Mouse (Mus musculus): ENCODE data around the gene Map2k1. TPM values are rescaled to one million over a fixed set of nuclear protein-coding genes. Genes with fewer than 3 reads are reported as not detected.
"Not testable (repeated sequence)": the region's sequence is repeated elsewhere in the genome, so short reads cannot be mapped to it uniquely, and the experiment has no call there.

The Map2k1 gene
- polyA plus RNA-seq, 1 experiment from 2014 or later = 32.5 TPM

DNA sequence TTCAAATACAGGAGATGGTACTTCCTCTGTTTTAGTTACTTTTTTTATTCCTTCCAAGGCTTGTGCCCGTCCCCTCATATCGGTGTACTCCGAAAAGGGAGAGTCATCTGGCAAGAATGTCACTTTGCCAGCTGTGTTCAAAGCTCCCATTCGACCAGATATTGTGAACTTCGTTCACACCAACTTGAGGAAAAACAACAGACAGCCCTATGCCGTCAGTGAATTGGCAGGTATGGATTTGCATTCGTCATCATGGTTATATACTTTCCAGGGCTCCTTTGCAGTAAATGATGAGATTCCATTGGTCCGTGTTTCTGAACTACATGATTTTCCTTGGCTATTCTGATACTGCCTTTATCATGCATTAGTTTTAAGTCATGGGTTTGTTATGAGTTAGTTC is 78.7 kb downstream of the Map2k1 start:
- DNase-seq (no peak), ATAC-seq (ENCODE audit: low read depth) (no peak)
- peak overlapping the region; percentile 64 for H3K27ac ChIP-seq
- no peaks in the 10 kb centered on the region for H3K9me3 ChIP-seq (replicated peaks)
- peak overlapping the region; percentile 77 for H3K4me2 ChIP-seq
- H3K36me3 ChIP-seq = peaks cover 50% of the 10 kb centered on the region
- H3K4me3 ChIP-seq (replicated peaks) = peak overlapping the region; percentile 89
- no peaks in the 10 kb centered on the region for H3K27me3 ChIP-seq
- H3K4me1 ChIP-seq (replicated peaks) = peaks cover 66% of the 10 kb centered on the region
- peak overlapping the region; percentile 94 for H3K9ac ChIP-seq
- 27% methylated on average over 8 of the region's 8 CpGs for WGBS (ENCODE audit: insufficient replicate concordance)

DNA sequence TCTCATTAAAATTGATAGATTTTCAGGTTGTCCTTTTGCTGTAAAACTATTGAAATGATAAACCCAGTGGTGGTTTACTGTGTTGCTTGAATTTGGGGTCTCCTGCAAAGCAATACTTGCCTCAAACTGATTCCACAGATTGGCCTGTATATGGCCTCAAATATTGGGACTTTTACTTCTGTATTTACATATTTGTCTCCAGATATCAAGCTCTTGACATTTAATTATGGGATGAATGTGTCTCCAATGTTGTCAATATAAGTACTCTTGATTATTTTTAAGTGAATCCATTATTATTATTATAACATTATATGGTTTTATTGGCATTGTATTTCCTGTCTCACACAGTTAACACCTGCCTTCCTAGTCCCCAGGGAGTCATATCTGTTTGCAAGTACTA is 79.1 kb downstream of the Map2k1 start:
- Histone ChIP-seq H3K9me3 (replicated peaks) (no peaks in the 10 kb centered on the region), H3K9ac (peak overlapping the region; percentile 94), H3K4me2 (peak overlapping the region; percentile 77), H3K27me3 (no peaks in the 10 kb centered on the region), H3K4me1 (replicated peaks) (peaks cover 62% of the 10 kb centered on the region), H3K27ac (peak overlapping the region; percentile 64; the same call in 1 of the 2 replicates), H3K4me3 (replicated peaks) (peak overlapping the region; percentile 89), H3K36me3 (peaks cover 51% of the 10 kb centered on the region)
- no peak for DNase-seq
- no peak for ATAC-seq (ENCODE audit: low read depth)

DNA sequence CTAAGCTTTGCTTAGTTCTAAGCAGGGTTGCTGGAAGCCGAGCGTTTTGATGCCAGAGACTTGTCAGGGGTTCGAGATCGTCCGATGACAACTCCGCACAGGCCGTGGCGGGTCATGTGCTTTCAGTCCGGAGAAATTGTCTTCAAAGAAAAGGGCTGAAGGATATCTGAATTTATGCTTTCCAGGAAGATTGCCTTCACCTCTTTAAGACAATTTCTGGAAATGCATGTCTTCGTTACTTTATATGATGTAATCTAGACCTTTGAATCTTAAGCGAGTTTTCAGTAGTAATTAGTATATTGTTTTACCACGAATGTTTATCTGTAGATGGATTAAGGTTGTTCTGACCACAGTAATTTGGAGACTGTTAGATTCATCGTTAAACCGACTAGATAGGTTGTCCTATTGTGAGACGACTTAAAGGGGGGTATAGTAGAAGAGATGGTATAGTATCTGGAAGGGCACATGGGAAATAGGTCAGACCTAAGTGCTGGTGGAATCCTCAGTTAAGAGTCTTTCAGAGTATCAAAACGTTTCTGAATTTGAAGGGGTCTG is 79.7 kb downstream of the Map2k1 start:
- H3K4me3 ChIP-seq (replicated peaks) = peak overlapping the region; percentile 89
- ATAC-seq (ENCODE audit: low read depth) (no peak), DNase-seq (no peak)
- WGBS (ENCODE audit: insufficient replicate concordance) = under 1% methylated on average over 16 of the region's 16 CpGs
- peak overlapping the region; percentile 64 for H3K27ac ChIP-seq
- H3K4me1 ChIP-seq (replicated peaks) = peaks cover 59% of the 10 kb centered on the region
- H3K9ac ChIP-seq = peak overlapping the region; percentile 94
- H3K36me3 ChIP-seq = peaks cover 52% of the 10 kb centered on the region
- H3K9me3 ChIP-seq (replicated peaks) = no peaks in the 10 kb centered on the region
- H3K4me2 ChIP-seq = peak overlapping the region; percentile 77
- no peaks in the 10 kb centered on the region for H3K27me3 ChIP-seq

DNA sequence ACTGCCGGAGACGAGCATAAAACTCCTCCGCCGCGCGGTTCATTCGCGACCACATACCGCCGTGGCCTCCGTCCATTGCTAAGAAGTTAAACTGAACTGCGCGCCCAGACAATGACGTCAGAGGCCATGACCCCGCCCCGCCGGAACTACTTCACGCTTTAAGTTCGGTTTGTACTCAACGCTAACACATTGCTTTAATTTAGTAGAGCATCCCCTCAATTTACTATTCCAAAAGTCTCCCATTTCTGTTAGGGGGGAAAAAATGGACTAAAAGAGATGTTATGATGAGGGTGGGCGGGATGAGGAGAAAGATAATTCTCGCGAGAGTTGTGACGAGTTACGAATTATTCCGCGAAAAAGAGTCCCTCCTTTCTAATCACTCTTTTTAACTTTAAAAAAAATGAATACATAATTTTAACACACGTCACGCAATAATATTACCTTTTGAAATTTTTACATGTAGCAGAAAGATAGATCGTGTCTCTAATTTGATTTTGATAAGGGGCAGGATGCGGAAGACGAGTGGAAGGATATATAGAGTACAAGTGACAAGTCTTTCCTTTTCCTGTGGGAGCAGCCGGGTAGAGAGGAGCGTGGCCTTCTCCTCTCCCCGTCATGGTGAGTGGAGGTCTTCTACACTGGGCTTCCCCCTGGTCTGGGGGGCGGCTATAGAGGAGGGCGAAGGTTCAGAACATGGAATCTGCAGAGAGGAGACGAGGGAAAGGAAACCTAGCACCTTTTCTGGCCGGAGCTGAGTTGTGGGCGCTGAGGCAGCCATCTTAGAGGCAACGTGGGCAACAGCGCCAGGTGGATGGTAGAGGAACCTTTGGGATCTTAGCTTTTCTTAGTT is 80.4 kb downstream of the Map2k1 start, which contains the start of the genes Zwilch and Rpl4:
TSS of gene Zwilch (minus strand) at position 289 of the 850 bp plus-strand sequence.
TSS of gene Rpl4 (plus strand) at position 560 of the 850 bp plus-strand sequence.
- H3K9me3 ChIP-seq (replicated peaks) = no peaks in the 10 kb centered on the region
- DNase-seq (peak; percentile 77), ATAC-seq (ENCODE audit: low read depth) (peak; percentile 77)
- WGBS (ENCODE audit: insufficient replicate concordance) = under 1% methylated on average over 42 of the region's 42 CpGs
- H3K4me3 ChIP-seq (replicated peaks) = peak within 1 kb of the TSS; percentile 89
- no peaks in the 10 kb centered on the region for H3K27me3 ChIP-seq
- peak within 1 kb of the TSS; percentile 75 for H3K27ac ChIP-seq
- H3K9ac ChIP-seq = peak within 1 kb of the TSS; percentile 94
- peaks cover 51% of the 10 kb centered on the region for H3K36me3 ChIP-seq
- peaks cover 52% of the 10 kb centered on the region for H3K4me1 ChIP-seq (replicated peaks)
- H3K4me2 ChIP-seq = peak within 1 kb of the TSS; percentile 77

DNA sequence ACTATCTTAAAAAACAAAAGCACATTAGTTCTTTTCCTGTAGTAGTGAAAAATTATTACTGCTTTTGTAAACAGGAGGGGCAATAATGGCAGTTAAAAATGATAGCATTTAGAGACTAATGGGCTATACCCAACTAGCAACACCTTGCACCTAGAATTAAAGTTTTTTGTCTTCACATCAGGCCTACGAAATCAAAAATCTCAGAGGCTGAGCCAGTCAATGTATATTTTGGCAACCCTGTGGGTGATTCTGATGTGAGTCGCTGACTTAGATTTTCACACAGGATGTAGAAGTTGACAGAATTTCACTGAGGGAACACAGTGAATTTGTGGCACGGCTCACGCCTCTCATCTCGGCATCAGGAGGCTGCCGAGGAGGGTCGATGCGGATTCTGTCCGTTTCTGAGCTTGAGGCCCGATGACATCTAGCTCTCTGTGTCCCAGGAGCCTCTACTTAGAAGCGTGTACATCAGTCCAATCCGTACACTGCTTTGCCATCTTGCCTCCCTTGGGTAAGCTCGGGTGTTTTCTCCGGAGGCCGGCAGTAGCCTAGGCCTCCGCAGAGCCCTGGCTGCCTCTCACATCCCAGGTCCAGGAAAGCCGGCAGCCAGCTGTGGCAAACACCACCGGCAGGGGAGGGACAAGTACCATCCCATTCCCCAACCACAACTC is 81.2 kb downstream of the Map2k1 start:
- H3K9ac ChIP-seq = peak overlapping the region; percentile 94
- peak overlapping the region; percentile 74 for H3K4me2 ChIP-seq
- H3K4me3 ChIP-seq (replicated peaks) = peak overlapping the region; percentile 89
- no peaks in the 10 kb centered on the region for H3K27me3 ChIP-seq
- H3K36me3 ChIP-seq = peaks cover 50% of the 10 kb centered on the region
- WGBS (ENCODE audit: insufficient replicate concordance) = 1% methylated on average over 18 of the region's 18 CpGs
- H3K4me1 ChIP-seq (replicated peaks) = peaks cover 50% of the 10 kb centered on the region
- ATAC-seq (ENCODE audit: low read depth) = peak; percentile 63
- DNase-seq = no peak
- H3K9me3 ChIP-seq (replicated peaks) = no peaks in the 10 kb centered on the region
- peak overlapping the region; percentile 75 for H3K27ac ChIP-seq

DNA sequence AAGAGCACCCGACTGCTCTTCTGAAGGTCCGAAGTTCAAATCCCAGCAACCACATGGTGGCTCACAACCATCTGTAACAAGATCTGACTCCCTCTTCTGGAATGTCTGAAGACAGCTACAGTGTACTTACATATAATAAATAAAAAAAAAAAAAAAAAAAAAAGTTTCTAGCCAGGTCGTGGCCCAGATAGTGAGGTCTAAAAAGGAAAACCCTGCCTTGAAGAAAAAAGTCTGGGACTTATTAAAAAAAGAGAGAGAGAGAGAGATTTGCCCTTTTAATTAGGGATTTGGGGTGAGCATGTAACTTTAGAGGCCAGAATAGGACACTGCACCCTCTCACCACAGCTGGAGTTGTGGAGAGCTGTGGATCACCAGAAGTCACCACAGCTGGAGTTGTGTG is 83.5 kb downstream of the Map2k1 start:
- ATAC-seq (ENCODE audit: low read depth); H3K27me3 ChIP-seq; H3K9me3 ChIP-seq (replicated peaks); DNase-seq; H3K4me3 ChIP-seq (replicated peaks); H3K27ac ChIP-seq; H3K9ac ChIP-seq; H3K4me2 ChIP-seq: not testable (repeated sequence)
- Histone ChIP-seq H3K4me1 (replicated peaks) (peaks cover 28% of the 10 kb centered on the region), H3K36me3 (peaks cover 45% of the 10 kb centered on the region)
- WGBS (ENCODE audit: insufficient replicate concordance) = 80% methylated on average over 3 of the region's 3 CpGs

DNA sequence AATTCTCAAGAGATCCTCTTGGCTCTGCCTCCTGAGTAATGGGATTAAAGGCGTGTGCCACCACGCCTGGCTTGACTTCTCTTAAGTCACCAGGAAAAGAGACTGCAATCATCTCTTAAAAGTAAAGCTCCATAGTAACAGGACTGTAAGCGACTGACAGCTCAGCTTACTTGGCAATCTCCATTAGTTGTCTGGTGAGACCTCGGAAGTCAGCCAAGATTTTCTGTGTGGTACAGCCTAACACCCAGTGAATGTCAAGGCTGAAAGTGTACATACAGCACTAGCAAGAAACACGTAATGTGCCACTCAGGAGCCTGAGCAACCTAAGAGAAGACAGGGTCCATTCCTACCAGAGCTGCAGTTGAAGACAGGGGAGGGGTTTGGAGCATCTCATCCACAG is 93.0 kb downstream of the Map2k1 start:
- Histone ChIP-seq H3K4me2 (no peak overlapping the region), H3K9ac (no peak overlapping the region), H3K4me3 (replicated peaks) (no peak overlapping the region), H3K27ac (no peak overlapping the region), H3K9me3 (replicated peaks) (no peaks in the 10 kb centered on the region), H3K4me1 (replicated peaks) (peaks cover 17% of the 10 kb centered on the region), H3K27me3 (no peaks in the 10 kb centered on the region), H3K36me3 (peaks cover 88% of the 10 kb centered on the region)
- ATAC-seq (ENCODE audit: low read depth) (no peak), DNase-seq (no peak)
- 86% methylated on average over 5 of the region's 5 CpGs for WGBS (ENCODE audit: insufficient replicate concordance)

DNA sequence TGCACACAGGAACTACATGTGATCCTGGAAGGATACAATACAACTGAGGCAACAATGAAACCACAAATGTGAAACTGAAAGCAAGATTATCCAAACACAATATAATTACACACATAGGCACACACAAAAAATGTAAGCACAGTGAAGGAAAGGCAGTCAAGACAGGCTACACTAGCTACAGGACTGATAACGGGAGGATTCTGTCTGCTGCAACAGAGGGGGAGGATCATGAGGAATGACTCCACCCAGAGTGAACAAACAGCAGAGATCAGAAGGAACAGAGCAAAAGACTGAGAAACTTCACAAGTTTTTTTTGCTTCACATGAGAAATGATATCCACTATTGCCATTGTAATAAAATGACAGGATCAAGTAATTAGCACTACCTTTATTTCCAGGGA is 96.8 kb downstream of the Map2k1 start:
- no peak for DNase-seq
- H3K36me3 ChIP-seq = peaks cover 90% of the 10 kb centered on the region
- no peaks in the 10 kb centered on the region for H3K27me3 ChIP-seq
- H3K4me1 ChIP-seq (replicated peaks) = peaks cover 17% of the 10 kb centered on the region
- no peak overlapping the region for H3K9ac ChIP-seq
- WGBS (ENCODE audit: insufficient replicate concordance) = 24% methylated on average over 1 of the region's 1 CpGs
- no peak overlapping the region for H3K4me2 ChIP-seq
- H3K9me3 ChIP-seq (replicated peaks) = no peaks in the 10 kb centered on the region
- H3K4me3 ChIP-seq (replicated peaks) = no peak overlapping the region
- 0 out of 2 replicates have a peak, but pooled peaks have one; percentile 65 for ATAC-seq (ENCODE audit: low read depth)
- H3K27ac ChIP-seq = no peak overlapping the region

DNA sequence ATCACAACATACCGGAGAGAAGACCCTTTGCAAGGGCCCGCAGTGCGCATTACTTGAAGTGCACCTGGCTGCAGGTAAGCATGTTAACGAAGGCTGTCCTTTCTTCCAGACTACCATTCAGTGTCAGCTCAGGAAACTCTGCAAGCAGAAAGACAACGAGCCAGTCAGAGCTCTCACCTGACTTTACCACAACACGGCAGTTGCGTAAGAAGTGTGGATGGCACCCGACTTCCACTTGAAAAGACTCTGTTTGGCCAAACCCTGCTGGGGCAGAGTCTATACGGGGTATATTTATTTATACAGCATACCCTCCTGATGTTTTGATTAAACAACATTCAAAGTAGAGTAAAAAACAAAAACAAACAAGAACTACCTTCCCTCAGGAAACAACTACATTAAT is 113.6 kb downstream of the Map2k1 start:
- Histone ChIP-seq H3K4me1 (replicated peaks) (no peaks in the 10 kb centered on the region), H3K27me3 (no peaks in the 10 kb centered on the region), H3K9me3 (replicated peaks) (no peaks in the 10 kb centered on the region), H3K4me3 (replicated peaks) (no peak overlapping the region), H3K9ac (no peak overlapping the region), H3K27ac (no peak overlapping the region), H3K36me3 (peaks cover 75% of the 10 kb centered on the region), H3K4me2 (no peak overlapping the region)
- DNase-seq (no peak), ATAC-seq (ENCODE audit: low read depth) (no peak)
- 73% methylated on average over 9 of the region's 9 CpGs for WGBS (ENCODE audit: insufficient replicate concordance)

DNA sequence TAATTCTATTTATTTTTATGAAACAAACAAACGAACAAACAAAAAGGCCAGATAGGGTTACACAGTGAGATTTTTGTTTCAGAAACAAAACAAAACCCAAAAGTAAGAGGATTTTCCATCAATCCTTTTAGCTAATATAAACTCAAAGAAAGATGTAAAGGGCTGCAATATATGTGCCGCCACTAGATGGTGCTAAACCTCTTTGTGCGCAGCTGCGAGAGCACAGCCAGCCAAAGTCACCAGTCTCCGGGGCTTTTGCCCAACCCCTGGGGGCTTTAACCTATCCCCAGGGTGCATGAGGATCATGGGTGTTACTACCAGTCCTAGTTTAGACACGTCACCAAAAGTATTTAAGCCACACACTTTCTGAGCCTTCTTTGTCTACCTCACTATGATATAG is 114.5 kb downstream of the Map2k1 start:
- WGBS (ENCODE audit: insufficient replicate concordance) = 11% methylated on average over 6 of the region's 6 CpGs
- not testable (repeated sequence) for H3K4me2 ChIP-seq; H3K4me1 ChIP-seq (replicated peaks); H3K9me3 ChIP-seq (replicated peaks); H3K4me3 ChIP-seq (replicated peaks); ATAC-seq (ENCODE audit: low read depth); H3K27ac ChIP-seq; H3K27me3 ChIP-seq; H3K9ac ChIP-seq
- H3K36me3 ChIP-seq = peaks cover 67% of the 10 kb centered on the region
- DNase-seq = peak; percentile 38

All from liver, embryonic 13.5 days (tissue).